Mouse (Mus musculus): ENCODE measurements around the gene Ccdc170. TPM values are rescaled to one million over a fixed set of nuclear protein-coding genes. Genes with fewer than 3 reads are reported as not detected.
"Not testable (repeated sequence)": the region's sequence is repeated elsewhere in the genome, so short reads cannot be mapped to it uniquely, and the experiment has no call there.

The Ccdc170 gene
- polyA plus RNA-seq (2012; rRNA removed): 1.5 and 2.5 TPM in 2 replicates

- 52% methylated on average over 11 of the region's 11 CpGs for WGBS
- Histone ChIP-seq H3K4me1 (ENCODE audit: control insufficient read depth, insufficient read depth, low read length) (no peaks in the 10 kb centered on the region), H3K4me3 (replicated peaks; ENCODE audit: extremely low read depth, low read depth, low read length) (no peak within 1 kb of the TSS)
- TF ChIP-seq POLR2A (IDR thresholded peaks at IDR 0.05; ENCODE audit: borderline replicate concordance, extremely low read depth, low read depth, low read length) (no peak), CTCF (IDR thresholded peaks at IDR 0.05; ENCODE audit: insufficient read depth, low read length) (no peak)
- no peak for DNase-seq
These were observed at the start of gene Ccdc170 for GRCm38 (mm10) chr10:4482355-4482754. TSS of gene Ccdc170 (plus strand) at chr10:4482502.

- Histone ChIP-seq H3K4me1 (ENCODE audit: control insufficient read depth, insufficient read depth, low read length) (0 out of 2 replicates have a peak, but pooled peaks cover 4% of the 10 kb centered on the region), H3K4me3 (replicated peaks; ENCODE audit: extremely low read depth, low read depth, low read length) (peak overlapping the region; percentile 92)
- no peak for TF ChIP-seq POLR2A (IDR thresholded peaks at IDR 0.05; ENCODE audit: borderline replicate concordance, extremely low read depth, low read depth, low read length)
- no peak for TF ChIP-seq CTCF (IDR thresholded peaks at IDR 0.05; ENCODE audit: insufficient read depth, low read length)
- 7% methylated on average over 19 of the region's 19 CpGs for WGBS
- DNase-seq: no peak
These were observed 49.1 kb upstream of the Ccdc170 start for GRCm38 (mm10) chr10:4432996-4433755.

- DNase-seq; H3K4me3 ChIP-seq (replicated peaks; ENCODE audit: extremely low read depth, low read depth, low read length); H3K4me1 ChIP-seq (ENCODE audit: control insufficient read depth, insufficient read depth, low read length): not testable (repeated sequence)
- WGBS: 70% methylated on average over 2 of the region's 2 CpGs
These were observed 48.4 kb upstream of the Ccdc170 start for GRCm38 (mm10) chr10:4433871-4434270.

GRCm38 (mm10) chr10:4435416-4435815 is 46.9 kb upstream of the Ccdc170 start:
- Histone ChIP-seq H3K4me3 (replicated peaks; ENCODE audit: extremely low read depth, low read depth, low read length) (no peak overlapping the region), H3K4me1 (ENCODE audit: control insufficient read depth, insufficient read depth, low read length) (0 out of 2 replicates have a peak, but pooled peaks cover 4% of the 10 kb centered on the region)
- WGBS: 77% methylated on average over 3 of the region's 3 CpGs
- DNase-seq: no peak
- TF ChIP-seq CTCF (IDR thresholded peaks at IDR 0.05; ENCODE audit: insufficient read depth, low read length) (no peak), POLR2A (IDR thresholded peaks at IDR 0.05; ENCODE audit: borderline replicate concordance, extremely low read depth, low read depth, low read length) (no peak)

GRCm38 (mm10) chr10:4456409-4456808 is 25.9 kb upstream of the Ccdc170 start:
- no peak for DNase-seq
- TF ChIP-seq CTCF (IDR thresholded peaks at IDR 0.05; ENCODE audit: insufficient read depth, low read length) (no peak), POLR2A (IDR thresholded peaks at IDR 0.05; ENCODE audit: borderline replicate concordance, extremely low read depth, low read depth, low read length) (no peak)
- WGBS: 63% methylated on average over 4 of the region's 4 CpGs
- Histone ChIP-seq H3K4me3 (replicated peaks; ENCODE audit: extremely low read depth, low read depth, low read length) (no peak overlapping the region), H3K4me1 (ENCODE audit: control insufficient read depth, insufficient read depth, low read length) (no peaks in the 10 kb centered on the region)

- no peak overlapping the region for H3K4me3 ChIP-seq (replicated peaks; ENCODE audit: extremely low read depth, low read depth, low read length)
- no peak for TF ChIP-seq POLR2A (IDR thresholded peaks at IDR 0.05; ENCODE audit: borderline replicate concordance, extremely low read depth, low read depth, low read length)
- TF ChIP-seq CTCF (IDR thresholded peaks at IDR 0.05; ENCODE audit: insufficient read depth, low read length): no peak
- DNase-seq: no peak
- 97% methylated on average over 2 of the region's 2 CpGs for WGBS
- H3K4me1 ChIP-seq (ENCODE audit: control insufficient read depth, insufficient read depth, low read length): no peaks in the 10 kb centered on the region
These were observed 22.1 kb upstream of the Ccdc170 start for GRCm38 (mm10) chr10:4460201-4460600.

- Histone ChIP-seq H3K4me3 (replicated peaks; ENCODE audit: extremely low read depth, low read depth, low read length) (no peak overlapping the region), H3K4me1 (ENCODE audit: control insufficient read depth, insufficient read depth, low read length) (no peaks in the 10 kb centered on the region)
- 60% methylated on average over 7 of the region's 7 CpGs for WGBS
- TF ChIP-seq CTCF (IDR thresholded peaks at IDR 0.05; ENCODE audit: insufficient read depth, low read length): no peak
- no peak for TF ChIP-seq POLR2A (IDR thresholded peaks at IDR 0.05; ENCODE audit: borderline replicate concordance, extremely low read depth, low read depth, low read length)
- no peak for DNase-seq
These were observed 16.5 kb upstream of the Ccdc170 start for GRCm38 (mm10) chr10:4465799-4466198.

GRCm38 (mm10) chr10:4469406-4469805 is 12.9 kb upstream of the Ccdc170 start:
- H3K4me1 ChIP-seq (ENCODE audit: control insufficient read depth, insufficient read depth, low read length): no peaks in the 10 kb centered on the region
- no peak overlapping the region for H3K4me3 ChIP-seq (replicated peaks; ENCODE audit: extremely low read depth, low read depth, low read length)
- WGBS: 81% methylated on average over 3 of the region's 3 CpGs
- TF ChIP-seq CTCF (IDR thresholded peaks at IDR 0.05; ENCODE audit: insufficient read depth, low read length) (no peak), POLR2A (IDR thresholded peaks at IDR 0.05; ENCODE audit: borderline replicate concordance, extremely low read depth, low read depth, low read length) (no peak)
- no peak for DNase-seq

- no peak for DNase-seq
- no peak for TF ChIP-seq CTCF (IDR thresholded peaks at IDR 0.05; ENCODE audit: insufficient read depth, low read length)
- no peak for TF ChIP-seq POLR2A (IDR thresholded peaks at IDR 0.05; ENCODE audit: borderline replicate concordance, extremely low read depth, low read depth, low read length)
- 75% methylated on average over 11 of the region's 11 CpGs for WGBS
- Histone ChIP-seq H3K4me3 (replicated peaks; ENCODE audit: extremely low read depth, low read depth, low read length) (no peak overlapping the region), H3K4me1 (ENCODE audit: control insufficient read depth, insufficient read depth, low read length) (no peaks in the 10 kb centered on the region)
These were observed 8.7 kb upstream of the Ccdc170 start for GRCm38 (mm10) chr10:4473591-4473993.

GRCm38 (mm10) chr10:4475431-4475830 is 6.9 kb upstream of the Ccdc170 start:
- 58% methylated on average over 3 of the region's 3 CpGs for WGBS
- no peak overlapping the region for H3K4me3 ChIP-seq (replicated peaks; ENCODE audit: extremely low read depth, low read depth, low read length)
- TF ChIP-seq CTCF (IDR thresholded peaks at IDR 0.05; ENCODE audit: insufficient read depth, low read length) (no peak), POLR2A (IDR thresholded peaks at IDR 0.05; ENCODE audit: borderline replicate concordance, extremely low read depth, low read depth, low read length) (no peak)
- H3K4me1 ChIP-seq (ENCODE audit: control insufficient read depth, insufficient read depth, low read length): no peaks in the 10 kb centered on the region
- no peak for DNase-seq

All from lung, adult 2 months (tissue).